Mouse (Mus musculus): ENCODE results near the gene Tmem104. TPM values are rescaled to one million over a fixed set of nuclear protein-coding genes. Genes with fewer than 3 reads are reported as not detected.

Gene Tmem104
- polyA plus RNA-seq, 1 experiment from 2014 or later, result 7.1 TPM

DNA sequence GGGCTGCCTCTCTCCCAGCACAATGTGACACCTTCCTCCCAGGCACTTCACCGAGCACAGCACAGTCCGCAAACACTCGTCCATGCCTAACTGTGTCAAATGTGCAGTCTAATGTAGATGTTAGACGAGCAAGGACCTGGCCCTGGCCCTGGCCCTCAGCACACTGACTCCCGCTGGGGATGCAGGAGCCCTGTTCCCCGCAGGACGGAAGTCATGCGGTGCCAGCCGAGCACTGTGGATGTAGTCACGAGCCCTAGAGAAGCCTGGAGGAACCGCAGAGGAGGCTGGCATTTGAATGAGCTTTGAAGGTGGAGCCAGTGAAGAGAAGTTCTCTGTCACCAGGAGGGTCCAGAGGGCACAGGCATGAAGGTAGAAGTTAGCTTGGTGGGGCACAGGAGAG lies 36.2 kb downstream of the Tmem104 start:
- 41% methylated on average over 11 of the region's 11 CpGs for WGBS
- Histone ChIP-seq H3K9me3 (no peaks in the 10 kb centered on the region), H3K27ac (replicated peaks) (peak overlapping the region; percentile 93), H3K36me3 (no peaks in the 10 kb centered on the region), H3K27me3 (replicated peaks) (peaks cover 1% of the 10 kb centered on the region), H3K4me1 (peaks cover 95% of the 10 kb centered on the region), H3K4me3 (no peak overlapping the region), H3K4me2 (peak overlapping the region; percentile 58; the same call in 1 of the 2 replicates), H3K9ac (peak overlapping the region; percentile 17)
- ATAC-seq (ENCODE audit: extremely low read depth, insufficient number of reproducible peaks, low FRiP score, low TSS enrichment), result no peak

DNA sequence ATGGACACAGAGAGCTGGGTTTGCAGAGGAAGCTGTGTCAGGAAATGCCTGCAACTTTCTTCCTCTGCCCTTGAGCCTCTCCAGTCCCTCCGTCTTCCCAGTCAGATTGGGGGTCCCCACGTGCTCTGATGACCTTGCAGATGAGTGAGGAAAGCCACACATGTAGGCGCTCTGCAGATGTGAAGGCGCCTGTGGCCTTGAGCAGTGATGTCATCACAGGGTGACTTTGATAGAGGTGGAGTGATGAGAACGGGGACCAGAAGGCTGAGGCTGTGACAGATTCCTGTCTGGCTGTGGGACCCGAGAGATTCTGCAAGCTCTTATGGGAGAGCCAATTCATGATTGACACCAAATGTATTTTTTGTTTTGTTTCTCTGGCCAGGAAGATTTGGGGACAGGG lies 36.6 kb downstream of the Tmem104 start:
- Histone ChIP-seq H3K27ac (replicated peaks) (peak overlapping the region; percentile 93), H3K9me3 (no peaks in the 10 kb centered on the region), H3K4me2 (0 out of 2 replicates have a peak overlapping the region, but pooled peaks have one; percentile 58), H3K4me1 (peaks cover 95% of the 10 kb centered on the region), H3K4me3 (no peak overlapping the region), H3K36me3 (no peaks in the 10 kb centered on the region), H3K9ac (peak overlapping the region; percentile 17), H3K27me3 (replicated peaks) (0 out of 2 replicates have a peak, but pooled peaks cover 2% of the 10 kb centered on the region)
- 19% methylated on average over 6 of the region's 6 CpGs for WGBS
- ATAC-seq (ENCODE audit: extremely low read depth, insufficient number of reproducible peaks, low FRiP score, low TSS enrichment), result no peak

DNA sequence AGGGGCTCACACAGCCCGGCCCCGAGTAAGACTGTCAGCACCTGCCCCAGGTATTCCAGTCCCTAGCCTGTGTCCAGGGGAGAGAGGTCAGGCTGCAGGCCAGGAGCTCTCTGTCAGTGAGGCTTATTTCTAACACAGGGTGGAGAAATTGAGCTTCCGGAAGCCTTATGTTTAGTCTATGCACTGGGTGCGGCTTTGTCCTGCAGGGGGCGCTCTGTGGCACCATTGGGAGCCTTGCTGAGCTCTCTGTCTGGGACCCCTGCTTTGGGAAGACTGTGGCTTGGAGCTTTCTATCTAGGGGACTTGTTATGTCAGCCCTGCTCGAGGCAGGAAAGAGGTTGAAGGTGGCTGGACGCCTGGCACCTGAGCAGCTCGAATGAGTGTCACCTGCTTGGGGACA lies 37.6 kb downstream of the Tmem104 start:
- H3K36me3 ChIP-seq, result no peaks in the 10 kb centered on the region
- no peak for ATAC-seq (ENCODE audit: extremely low read depth, insufficient number of reproducible peaks, low FRiP score, low TSS enrichment)
- H3K9me3 ChIP-seq, result no peaks in the 10 kb centered on the region
- peaks cover 95% of the 10 kb centered on the region for H3K4me1 ChIP-seq
- H3K27me3 ChIP-seq (replicated peaks), result 0 out of 2 replicates have a peak, but pooled peaks cover 8% of the 10 kb centered on the region
- 35% methylated on average over 8 of the region's 8 CpGs for WGBS
- no peak overlapping the region for H3K4me2 ChIP-seq
- H3K27ac ChIP-seq (replicated peaks), result no peak overlapping the region
- H3K4me3 ChIP-seq, result no peak overlapping the region
- no peak overlapping the region for H3K9ac ChIP-seq

DNA sequence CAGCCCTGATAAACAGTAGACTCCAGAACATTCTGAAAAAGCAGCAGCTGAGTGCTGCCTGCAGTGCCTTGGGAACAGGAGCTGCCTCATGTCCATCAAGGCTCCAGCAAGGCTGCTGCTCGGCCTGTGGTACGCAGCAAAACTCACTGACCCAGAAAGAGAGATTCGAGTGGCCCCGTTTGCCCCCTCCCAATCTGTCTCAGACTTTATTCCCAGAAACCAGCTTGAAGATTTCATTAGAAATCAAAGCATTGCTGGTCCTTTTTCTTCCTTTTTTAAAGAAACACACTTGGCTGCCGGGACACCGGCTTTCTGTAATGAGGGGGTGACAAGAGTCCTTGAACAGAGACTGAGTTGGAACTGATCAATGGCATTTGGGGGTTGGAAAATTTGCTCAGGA lies 38.0 kb downstream of the Tmem104 start:
- Histone ChIP-seq H3K36me3 (no peaks in the 10 kb centered on the region), H3K27ac (replicated peaks) (no peak overlapping the region), H3K9ac (no peak overlapping the region), H3K9me3 (no peaks in the 10 kb centered on the region), H3K4me1 (peaks cover 95% of the 10 kb centered on the region), H3K4me3 (no peak overlapping the region), H3K4me2 (no peak overlapping the region), H3K27me3 (replicated peaks) (0 out of 2 replicates have a peak, but pooled peaks cover 10% of the 10 kb centered on the region)
- WGBS, result 78% methylated on average over 6 of the region's 6 CpGs
- ATAC-seq (ENCODE audit: extremely low read depth, insufficient number of reproducible peaks, low FRiP score, low TSS enrichment), result no peak

DNA sequence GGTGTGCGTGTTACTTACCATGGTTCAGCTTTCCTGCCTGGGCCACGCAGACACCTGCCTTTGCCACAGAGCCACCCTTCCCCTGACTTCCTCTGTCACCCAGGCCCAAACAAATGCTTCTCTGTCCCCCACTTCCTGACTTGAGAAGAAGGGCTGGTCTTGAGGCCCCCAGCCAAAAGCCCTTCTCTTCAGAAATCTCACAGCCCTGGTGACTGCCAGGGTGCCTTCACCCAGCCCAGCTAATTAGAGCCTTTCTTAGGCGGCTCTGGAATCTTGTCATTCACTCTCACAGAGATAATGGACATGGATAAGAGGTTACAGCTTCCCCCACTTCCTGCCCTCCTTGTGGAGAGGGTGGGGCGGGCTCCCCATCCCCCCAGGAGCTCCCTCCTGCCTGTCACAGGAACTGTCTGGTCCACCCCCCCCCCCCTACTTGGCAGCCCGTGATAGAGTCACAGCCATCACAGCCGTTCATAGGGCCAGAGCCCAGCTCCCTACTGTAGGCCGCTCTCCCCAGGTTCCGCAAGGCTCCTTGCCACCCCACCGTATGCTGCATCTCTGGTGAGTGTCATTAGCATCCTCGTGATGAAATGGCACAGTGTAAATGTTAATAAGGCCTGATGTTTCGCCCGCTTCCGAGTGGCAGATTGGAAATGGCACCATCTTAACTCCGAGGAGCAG lies 39.7 kb downstream of the Tmem104 start:
- WGBS, result 41% methylated on average over 14 of the region's 14 CpGs
- H3K9me3 ChIP-seq, result no peaks in the 10 kb centered on the region
- peaks cover 91% of the 10 kb centered on the region for H3K4me1 ChIP-seq
- peak overlapping the region; percentile 58 for H3K27ac ChIP-seq (replicated peaks)
- H3K4me3 ChIP-seq, result no peak overlapping the region
- H3K36me3 ChIP-seq, result no peaks in the 10 kb centered on the region
- no peak overlapping the region for H3K4me2 ChIP-seq
- H3K27me3 ChIP-seq (replicated peaks), result peaks cover 23% of the 10 kb centered on the region; the same call in 1 of the 2 replicates
- no peak for ATAC-seq (ENCODE audit: extremely low read depth, insufficient number of reproducible peaks, low FRiP score, low TSS enrichment)
- 0 out of 2 replicates have a peak overlapping the region, but pooled peaks have one; percentile 29 for H3K9ac ChIP-seq

DNA sequence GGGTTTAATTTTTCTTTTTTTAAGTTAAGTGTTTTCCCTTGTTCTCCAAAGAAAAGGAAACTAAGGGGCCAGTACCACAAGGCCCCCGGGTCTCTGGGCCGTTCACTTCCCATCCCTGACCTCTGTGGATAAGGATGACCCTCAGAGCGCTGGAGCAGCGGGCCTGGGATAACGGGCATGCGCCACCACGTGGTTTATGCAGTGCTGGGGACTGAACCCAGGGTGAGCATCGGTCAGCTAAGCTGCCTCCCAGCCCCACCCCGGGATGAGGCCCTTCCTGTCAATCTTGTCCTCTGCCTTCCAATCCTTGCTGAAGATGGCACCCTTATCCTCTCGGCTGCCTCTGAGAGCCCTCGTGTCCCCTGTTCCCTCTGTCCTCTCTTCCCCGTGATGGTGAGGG lies 40.4 kb downstream of the Tmem104 start:
- Histone ChIP-seq H3K9ac (no peak overlapping the region; the same call in 1 of the 2 replicates), H3K4me2 (no peak overlapping the region), H3K27me3 (replicated peaks) (peaks cover 30% of the 10 kb centered on the region; the same call in 1 of the 2 replicates), H3K9me3 (no peaks in the 10 kb centered on the region), H3K36me3 (no peaks in the 10 kb centered on the region), H3K27ac (replicated peaks) (no peak overlapping the region), H3K4me1 (peaks cover 88% of the 10 kb centered on the region), H3K4me3 (no peak overlapping the region)
- ATAC-seq (ENCODE audit: extremely low read depth, insufficient number of reproducible peaks, low FRiP score, low TSS enrichment), result no peak
- 29% methylated on average over 12 of the region's 12 CpGs for WGBS

DNA sequence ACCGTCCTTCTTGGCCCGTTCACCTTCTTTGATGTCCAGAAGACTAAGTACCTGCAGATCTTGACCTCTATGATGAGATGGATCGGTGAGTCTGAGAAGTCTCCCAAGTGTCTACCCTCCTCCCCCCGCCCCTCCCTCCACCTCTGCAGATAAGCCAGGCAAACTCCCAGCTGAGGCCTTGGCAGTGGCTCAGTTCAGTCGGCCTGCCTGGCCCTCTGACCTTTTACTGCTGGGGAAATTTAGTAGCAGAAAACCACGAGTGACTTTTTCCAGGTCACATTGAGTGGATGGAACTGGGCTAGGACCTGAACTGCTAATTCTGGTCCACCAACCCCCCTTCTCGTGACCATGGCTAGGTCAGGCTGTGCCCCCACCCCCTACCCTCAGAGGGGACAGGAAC lies 41.1 kb downstream of the Tmem104 start:
- Histone ChIP-seq H3K9me3 (no peaks in the 10 kb centered on the region), H3K9ac (no peak overlapping the region), H3K4me2 (no peak overlapping the region), H3K4me1 (peaks cover 80% of the 10 kb centered on the region), H3K27me3 (replicated peaks) (peaks cover 36% of the 10 kb centered on the region), H3K36me3 (no peaks in the 10 kb centered on the region), H3K27ac (replicated peaks) (no peak overlapping the region), H3K4me3 (no peak overlapping the region)
- ATAC-seq (ENCODE audit: extremely low read depth, insufficient number of reproducible peaks, low FRiP score, low TSS enrichment), result no peak
- 47% methylated on average over 7 of the region's 7 CpGs for WGBS

DNA sequence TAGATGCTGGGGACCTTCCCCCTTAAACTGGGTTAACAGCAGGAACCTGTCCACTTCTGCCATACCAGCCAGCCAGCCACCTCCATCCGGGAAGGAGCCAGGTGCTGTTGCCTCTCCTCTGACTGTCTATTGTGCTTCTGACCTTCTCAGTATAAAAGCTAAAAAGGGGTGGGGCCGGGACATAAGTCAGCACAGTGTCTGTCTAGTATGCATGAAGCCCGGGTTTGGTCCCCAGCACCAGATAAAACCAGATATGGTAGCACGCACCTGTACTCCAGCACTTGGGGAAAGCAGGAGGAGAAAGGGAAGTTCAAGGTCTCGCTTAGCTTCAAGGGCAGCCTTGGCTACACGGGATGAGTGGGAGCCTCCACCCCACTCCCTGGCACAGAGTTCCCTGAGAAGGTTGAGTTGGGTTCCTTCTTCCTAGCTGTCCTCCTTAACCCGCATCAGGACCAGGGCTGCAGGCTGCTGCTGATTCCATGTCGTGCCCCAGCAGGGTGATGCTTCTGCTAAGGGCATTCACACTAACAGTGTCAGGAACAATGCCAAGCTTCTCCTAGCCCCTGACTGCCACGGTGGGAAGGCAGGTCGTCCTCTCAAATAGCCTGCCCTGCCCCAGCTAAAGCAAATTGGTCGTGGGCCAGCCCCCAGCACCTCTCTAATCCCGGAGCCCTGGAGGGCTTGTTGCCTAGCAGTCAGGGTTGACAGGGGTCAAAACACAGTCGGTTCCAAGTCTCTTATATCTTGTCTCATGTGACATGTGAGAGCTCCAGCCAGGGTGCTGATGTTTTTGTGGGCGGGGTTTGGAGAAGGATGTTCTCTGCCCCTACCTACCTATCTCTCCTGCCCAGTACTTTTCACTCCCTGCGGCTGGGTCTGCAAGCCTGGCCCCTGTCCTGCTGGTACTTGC lies 42.0 kb downstream of the Tmem104 start:
- no peak overlapping the region for H3K4me3 ChIP-seq
- no peak overlapping the region for H3K4me2 ChIP-seq
- no peaks in the 10 kb centered on the region for H3K36me3 ChIP-seq
- H3K4me1 ChIP-seq, result peaks cover 76% of the 10 kb centered on the region
- no peak overlapping the region; the same call in 1 of the 2 replicates for H3K27ac ChIP-seq (replicated peaks)
- peak; percentile 26; the same call in 1 of the 2 replicates for ATAC-seq (ENCODE audit: extremely low read depth, insufficient number of reproducible peaks, low FRiP score, low TSS enrichment)
- H3K27me3 ChIP-seq (replicated peaks), result peaks cover 40% of the 10 kb centered on the region
- WGBS, result 43% methylated on average over 15 of the region's 15 CpGs
- H3K9me3 ChIP-seq, result no peaks in the 10 kb centered on the region
- H3K9ac ChIP-seq, result peak overlapping the region; percentile 34; the same call in 1 of the 2 replicates

DNA sequence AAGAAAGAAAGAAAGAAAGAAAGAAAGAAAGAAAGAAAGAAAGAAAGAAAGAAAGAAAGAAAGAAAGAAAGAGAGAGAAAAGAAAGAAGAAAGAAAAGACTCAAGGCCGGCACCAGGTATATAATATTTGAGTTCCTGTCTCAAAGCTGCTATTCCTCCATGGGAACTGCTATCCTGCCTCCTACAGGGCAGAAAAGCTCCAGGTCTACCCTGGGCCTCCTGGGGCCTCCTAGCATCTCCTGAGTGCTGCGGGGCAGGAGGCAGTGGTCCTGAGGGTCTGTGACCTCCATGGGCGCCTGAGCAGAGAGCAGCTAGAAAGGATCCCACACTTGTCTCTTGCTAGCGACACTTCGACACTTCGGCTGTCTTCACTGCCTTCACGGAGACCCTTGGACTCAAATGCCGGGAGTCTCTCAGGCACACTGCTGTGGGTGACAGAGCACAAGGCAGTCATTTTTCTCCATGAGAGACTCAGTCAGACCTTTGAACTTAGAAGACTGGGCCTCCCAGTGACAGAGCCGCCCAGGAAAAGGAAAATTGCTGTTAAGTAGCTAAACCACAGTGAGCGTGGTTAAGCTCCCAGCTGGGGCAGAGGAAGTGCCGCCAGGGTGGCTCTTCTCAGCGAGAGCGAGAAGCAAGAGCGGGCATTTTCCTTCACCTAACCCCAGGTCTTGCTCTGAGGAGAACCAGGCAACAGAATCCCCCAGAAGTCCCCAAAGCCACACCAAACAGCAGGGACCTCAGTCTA lies 44.1 kb downstream of the Tmem104 start:
- Histone ChIP-seq H3K9ac (0 out of 2 replicates have a peak overlapping the region, but pooled peaks have one; percentile 40), H3K27me3 (replicated peaks) (peaks cover 45% of the 10 kb centered on the region), H3K9me3 (no peaks in the 10 kb centered on the region), H3K36me3 (no peaks in the 10 kb centered on the region), H3K4me1 (peaks cover 74% of the 10 kb centered on the region), H3K4me2 (no peak overlapping the region), H3K27ac (replicated peaks) (no peak overlapping the region; the same call in 1 of the 2 replicates), H3K4me3 (no peak overlapping the region)
- 53% methylated on average over 14 of the region's 14 CpGs for WGBS
- no peak for ATAC-seq (ENCODE audit: extremely low read depth, insufficient number of reproducible peaks, low FRiP score, low TSS enrichment)

DNA sequence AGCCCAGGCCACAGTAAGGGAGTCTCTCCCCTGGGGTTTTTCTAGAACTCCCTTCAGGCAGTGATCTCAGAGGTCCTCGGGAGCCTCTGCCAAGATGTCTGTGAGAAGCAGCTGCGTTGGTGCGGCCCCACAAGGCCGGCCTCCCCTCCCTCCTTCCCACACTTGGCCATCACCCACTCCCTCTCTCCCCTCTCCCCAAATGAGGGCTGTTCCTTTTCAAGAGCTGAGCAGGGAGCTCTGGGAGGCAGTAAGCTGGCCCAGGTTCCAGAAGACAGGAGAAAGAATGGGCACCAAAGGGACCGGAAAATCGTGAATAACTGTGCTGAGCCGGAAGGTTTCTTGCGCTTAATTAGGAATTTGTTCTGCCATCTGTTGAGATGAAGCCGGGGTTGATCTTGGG lies 44.6 kb downstream of the Tmem104 start:
- Histone ChIP-seq H3K9ac (no peak overlapping the region), H3K27me3 (replicated peaks) (peaks cover 45% of the 10 kb centered on the region), H3K4me2 (no peak overlapping the region), H3K4me1 (peaks cover 74% of the 10 kb centered on the region), H3K4me3 (no peak overlapping the region), H3K27ac (replicated peaks) (no peak overlapping the region; the same call in 1 of the 2 replicates), H3K36me3 (no peaks in the 10 kb centered on the region), H3K9me3 (no peaks in the 10 kb centered on the region)
- WGBS, result 65% methylated on average over 9 of the region's 9 CpGs
- no peak for ATAC-seq (ENCODE audit: extremely low read depth, insufficient number of reproducible peaks, low FRiP score, low TSS enrichment)

DNA sequence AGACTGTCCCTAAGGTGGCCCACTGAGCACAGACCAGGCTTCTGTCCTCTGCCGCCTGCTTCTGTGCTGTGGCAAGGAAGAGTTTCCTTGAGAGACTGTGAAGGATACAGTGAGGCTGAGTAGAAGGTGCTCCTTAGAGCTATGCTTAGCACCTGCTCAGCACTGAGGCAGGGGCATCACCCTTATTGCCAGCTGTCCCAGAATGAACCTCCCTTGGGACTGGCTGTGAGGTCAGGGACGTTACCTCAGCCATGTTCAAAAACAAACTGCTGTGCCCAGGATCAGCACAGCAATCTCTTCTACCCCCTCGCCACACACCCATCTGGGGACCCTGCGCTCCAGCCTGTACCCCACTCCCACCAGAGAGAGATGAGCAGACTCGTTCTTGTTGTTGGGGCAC lies 45.6 kb downstream of the Tmem104 start:
- Histone ChIP-seq H3K9ac (no peak overlapping the region), H3K4me3 (no peak overlapping the region), H3K36me3 (no peaks in the 10 kb centered on the region), H3K4me2 (no peak overlapping the region), H3K27ac (replicated peaks) (no peak overlapping the region), H3K4me1 (peaks cover 65% of the 10 kb centered on the region), H3K27me3 (replicated peaks) (peaks cover 52% of the 10 kb centered on the region), H3K9me3 (no peaks in the 10 kb centered on the region)
- no peak for ATAC-seq (ENCODE audit: extremely low read depth, insufficient number of reproducible peaks, low FRiP score, low TSS enrichment)
- WGBS, result 78% methylated on average over 5 of the region's 5 CpGs

All from heart, embryonic 13.5 days (tissue).